Mouse (Mus musculus): ENCODE data around the gene Cfap206.

Gene Cfap206

GRCm38 (mm10) chr4:34667923-34668322 is 62.1 kb downstream of the Cfap206 start:
- no peak for DNase-seq

- no peak for DNase-seq
These were observed 68.1 kb downstream of the Cfap206 start for GRCm38 (mm10) chr4:34661927-34662326.

DNA sequence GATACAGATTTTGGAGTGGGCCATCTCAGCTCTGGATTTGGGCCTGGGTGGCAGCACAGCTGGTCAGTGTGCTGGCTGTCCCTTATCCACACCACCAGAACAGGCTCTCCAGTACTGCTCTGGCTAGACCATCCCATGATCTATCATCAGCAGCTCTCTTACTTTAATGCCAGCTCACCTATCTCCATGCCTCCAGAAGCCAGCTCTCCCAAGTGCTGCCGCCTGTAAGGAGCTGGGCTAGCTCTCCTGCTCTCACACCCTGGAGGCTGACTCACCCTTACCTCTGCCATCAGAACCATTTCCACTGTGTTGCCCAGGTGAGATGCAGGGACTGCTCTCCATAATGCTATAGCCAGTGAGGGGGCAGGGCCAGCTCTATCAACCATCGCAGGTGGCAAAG is 68.5 kb downstream of the Cfap206 start:
- no peak for DNase-seq

- DNase-seq: no peak
These were observed 71.0 kb downstream of the Cfap206 start for GRCm38 (mm10) chr4:34659012-34659411.

GRCm38 (mm10) chr4:34656101-34656500 is 73.9 kb downstream of the Cfap206 start:
- DNase-seq: no peak

DNA sequence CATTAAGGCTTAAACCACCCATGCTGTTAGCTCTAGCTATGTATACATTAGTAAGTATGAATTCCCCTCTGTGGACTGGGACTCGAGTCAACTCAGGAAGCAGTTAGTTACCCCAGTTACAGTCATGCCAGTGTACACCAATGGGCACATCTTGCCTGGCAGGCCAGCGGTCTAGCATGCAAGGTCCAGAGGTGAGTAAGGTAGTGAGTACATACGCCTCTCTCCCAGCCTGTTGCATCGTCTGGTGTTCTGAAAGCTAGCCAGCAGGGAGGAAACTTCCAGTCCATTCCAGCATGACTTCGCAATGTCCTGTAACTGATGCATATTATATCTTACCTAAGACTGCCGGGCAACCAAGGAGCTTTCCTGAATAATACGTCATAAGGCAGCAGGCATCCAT is 76.8 kb downstream of the Cfap206 start:
- DNase-seq: no peak

DNA sequence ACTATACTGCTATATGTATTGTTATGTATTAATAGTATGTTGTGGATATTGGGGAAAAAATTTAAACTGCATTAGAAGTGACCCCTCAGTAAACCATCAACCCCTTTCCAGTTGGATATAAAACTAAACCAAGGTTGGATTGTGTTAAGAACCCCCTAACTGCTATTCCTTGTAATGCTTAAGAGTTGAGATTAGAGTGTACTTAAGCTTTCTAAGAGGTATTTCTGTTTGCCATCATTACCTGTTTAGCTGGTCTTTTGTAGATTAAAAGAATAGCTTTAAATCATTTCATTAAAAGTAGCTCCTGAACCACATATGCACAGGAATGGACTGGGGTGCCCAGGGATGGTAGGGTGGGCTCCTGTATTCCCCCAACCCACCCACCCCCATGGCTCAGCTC is 85.2 kb downstream of the Cfap206 start:
- no peak for DNase-seq

GRCm38 (mm10) chr4:34640731-34641130 is 89.3 kb downstream of the Cfap206 start:
- DNase-seq: no peak

GRCm38 (mm10) chr4:34639745-34640364 is 90.2 kb downstream of the Cfap206 start:
- DNase-seq: no peak
